Mouse (Mus musculus) heart, embryonic 12.5 days (tissue): ENCODE data around the gene Nudt1. TPM values are rescaled to one million over a fixed set of nuclear protein-coding genes. Genes with fewer than 3 reads are reported as not detected.
"Not testable (repeated sequence)": the region's sequence is repeated elsewhere in the genome, so short reads cannot be mapped to it uniquely, and the experiment has no call there.

ENCODE experiments used
- ATAC-seq: fragments of 200-750 bp; cut with Nextera tagmentation; 2 replicates; pipeline ENCODE4 v1.8.0; 2017; ENCODE audit warnings: moderate TSS enrichment, moderate library complexity; ENCODE audit not compliant: insufficient number of reproducible peaks, low FRiP score
- H3K27ac ChIP-seq: fragments of 300-500 bp; sonication (generic); 2 replicates; pipeline ENCODE4 v1.5.1; 2016; ENCODE audit warnings: mild to moderate bottlenecking, moderate library complexity; ENCODE audit not compliant: poor library complexity, severe bottlenecking
- H3K27me3 ChIP-seq: fragments of 300-500 bp; sonication (generic); replicated peaks from 2 replicates; pipeline ENCODE4 v1.6.1; 2016; ENCODE audit warnings: mild to moderate bottlenecking, moderate library complexity
- H3K36me3 ChIP-seq: fragments of 300-500 bp; sonication (generic); 2 replicates; pipeline ENCODE4 v1.6.1; 2016; ENCODE audit warnings: mild to moderate bottlenecking, moderate library complexity
- H3K4me1 ChIP-seq: fragments of 300-500 bp; sonication (generic); replicated peaks from 2 replicates; pipeline ENCODE4 v1.6.1; 2016; ENCODE audit warnings: mild to moderate bottlenecking
- H3K4me2 ChIP-seq: fragments of 300-500 bp; sonication (generic); 2 replicates; pipeline ENCODE4 v1.6.1; 2016; ENCODE audit warnings: mild to moderate bottlenecking, moderate library complexity
- H3K4me3 ChIP-seq: fragments of 300-500 bp; sonication (generic); 2 replicates; pipeline ENCODE4 v1.5.1; 2016; ENCODE audit warnings: mild to moderate bottlenecking
- H3K9ac ChIP-seq: fragments of 300-500 bp; sonication (generic); 2 replicates; pipeline ENCODE4 v1.6.1; 2016; ENCODE audit warnings: mild to moderate bottlenecking, moderate library complexity
- H3K9me3 ChIP-seq: fragments of 300-500 bp; sonication (generic); replicated peaks from 2 replicates; pipeline ENCODE4 v1.6.1; 2016; ENCODE audit warnings: mild to moderate bottlenecking, moderate library complexity
- WGBS: fragments of 180-500 bp; shearing (Covaris S2); methylation state at CpG from one replicate; pipeline ENCODE4 v1.1.7; 2016; 5-methylcytosine and 5-hydroxymethylcytosine counted together
- polyA plus RNA-seq: library from polyadenylated mRNA; unstranded; fragments of >200 nt; fragmentation: Nextera tagmentation; extraction: Ambion mirVana; gene quantifications from 2 replicates; pipeline ENCODE4 v1.2.1, GENCODE M21; 2016

Gene Nudt1
- polyA plus RNA-seq, 1 experiment from 2014 or later, result 28.0 TPM

DNA sequence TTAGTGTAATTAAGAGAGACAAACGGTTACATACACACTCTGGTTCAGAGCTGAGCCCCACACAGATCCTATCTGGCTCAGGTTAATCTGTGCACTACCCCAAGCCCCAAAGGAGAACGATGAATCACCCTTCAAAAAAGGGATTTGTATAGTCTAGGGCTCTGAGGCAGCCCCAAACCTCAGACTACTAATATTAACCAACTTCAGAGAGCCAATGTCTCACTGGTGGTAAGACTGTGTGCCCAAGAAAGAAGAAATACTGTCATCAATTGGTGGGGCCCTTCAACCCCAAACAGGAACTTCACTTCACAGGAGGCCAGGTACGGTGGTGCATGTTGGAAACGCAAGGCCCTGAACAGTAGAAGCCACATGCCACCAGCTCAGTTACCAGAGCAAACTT lies 23.8 kb downstream of the Nudt1 start:
- Histone ChIP-seq H3K9me3 (no peaks in the 10 kb centered on the region), H3K4me1 (no peaks in the 10 kb centered on the region), H3K36me3 (peaks cover 59% of the 10 kb centered on the region), H3K27ac (no peak overlapping the region), H3K9ac (no peak overlapping the region), H3K27me3 (no peaks in the 10 kb centered on the region), H3K4me3 (no peak overlapping the region), H3K4me2 (no peak overlapping the region)
- no peak for ATAC-seq
- WGBS, result 93% methylated on average over 4 of the region's 4 CpGs

DNA sequence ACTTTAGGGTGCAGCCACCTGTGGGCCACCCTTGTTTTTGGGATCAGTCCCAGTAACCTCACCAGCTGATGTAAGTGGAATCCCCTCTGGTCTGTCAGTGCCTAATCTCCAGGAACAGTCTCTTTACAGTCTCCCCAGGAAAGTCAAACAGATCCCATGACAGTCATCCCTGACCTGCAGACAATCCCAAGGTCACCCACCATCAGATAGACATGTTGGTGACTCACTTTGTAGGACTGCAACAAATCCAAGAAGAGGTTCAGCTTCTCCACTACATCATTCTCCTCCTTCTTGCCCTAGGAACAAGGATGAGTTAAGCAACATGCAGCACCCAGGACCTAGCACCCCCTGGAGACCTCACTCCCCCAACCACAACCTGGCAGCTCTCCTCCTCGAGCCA lies 24.6 kb downstream of the Nudt1 start:
- no peak for ATAC-seq
- no peaks in the 10 kb centered on the region for H3K4me1 ChIP-seq
- H3K9me3 ChIP-seq, result no peaks in the 10 kb centered on the region
- peaks cover 55% of the 10 kb centered on the region for H3K36me3 ChIP-seq
- no peak overlapping the region for H3K4me2 ChIP-seq
- WGBS, result 67% methylated on average over 1 of the region's 1 CpGs
- H3K9ac ChIP-seq, result no peak overlapping the region
- no peak overlapping the region for H3K27ac ChIP-seq
- no peaks in the 10 kb centered on the region for H3K27me3 ChIP-seq
- H3K4me3 ChIP-seq, result no peak overlapping the region

DNA sequence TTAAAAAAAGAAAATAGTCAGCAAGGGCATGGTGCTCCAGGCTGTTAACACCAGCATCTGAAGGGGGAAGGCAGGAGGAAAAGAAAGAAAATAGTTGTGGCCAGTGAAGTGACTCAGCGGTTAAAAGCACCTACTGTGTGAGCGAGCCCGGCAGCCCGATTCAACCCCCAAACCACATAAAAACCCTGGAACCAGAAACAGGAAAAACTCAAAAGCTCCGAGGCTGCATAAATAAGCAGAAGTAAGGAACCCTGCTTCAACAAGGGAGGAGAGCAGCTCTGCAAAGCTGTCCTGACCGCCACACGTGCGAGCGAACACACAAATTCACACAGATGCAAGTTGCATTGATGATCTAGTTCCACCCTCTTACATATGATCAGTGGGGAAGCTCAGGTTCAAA lies 28.4 kb downstream of the Nudt1 start:
- ATAC-seq, result no peak
- Histone ChIP-seq H3K36me3 (peaks cover 67% of the 10 kb centered on the region), H3K4me1 (no peaks in the 10 kb centered on the region), H3K9ac (no peak overlapping the region), H3K27me3 (no peaks in the 10 kb centered on the region), H3K4me2 (no peak overlapping the region), H3K27ac (no peak overlapping the region), H3K9me3 (no peaks in the 10 kb centered on the region), H3K4me3 (no peak overlapping the region)
- 92% methylated on average over 9 of the region's 9 CpGs for WGBS

DNA sequence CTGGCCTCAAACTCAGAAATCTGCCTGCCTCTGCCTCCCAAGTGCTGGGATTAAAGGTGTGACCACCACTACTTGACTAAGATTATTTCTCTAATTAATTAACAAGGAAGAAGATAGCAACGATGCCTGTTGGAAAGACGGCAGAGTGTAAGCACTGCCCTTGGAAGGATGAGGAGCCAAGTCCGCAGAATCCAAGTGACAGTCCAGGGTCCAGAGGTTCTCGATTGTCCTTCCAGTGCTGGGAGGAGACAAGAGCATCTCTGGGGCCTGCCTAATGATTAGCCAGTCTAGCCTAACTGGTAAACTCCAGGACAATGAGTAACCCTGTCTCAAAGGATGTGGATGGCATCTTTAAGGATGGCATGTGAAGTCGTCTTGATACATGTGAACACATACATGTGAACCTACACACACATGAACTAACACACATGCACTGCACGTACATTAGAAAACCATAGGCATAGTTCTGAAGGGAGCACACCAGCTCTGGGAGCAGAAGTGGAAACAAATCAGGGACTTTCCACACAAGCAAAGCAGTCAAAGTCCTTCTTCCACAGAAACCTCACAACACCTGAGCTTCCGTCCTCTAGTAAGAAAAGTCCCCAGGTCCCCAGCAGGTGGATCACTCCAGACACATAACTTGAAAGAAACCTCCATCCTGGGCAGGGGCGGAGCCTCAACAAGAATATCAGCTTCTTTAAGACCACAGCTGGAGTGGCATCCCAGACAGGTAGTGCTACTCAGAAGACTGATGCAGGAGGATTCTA lies 29.5 kb downstream of the Nudt1 start:
- H3K27me3 ChIP-seq, result no peaks in the 10 kb centered on the region
- H3K36me3 ChIP-seq, result peaks cover 68% of the 10 kb centered on the region
- no peaks in the 10 kb centered on the region for H3K9me3 ChIP-seq
- WGBS, result 94% methylated on average over 8 of the region's 8 CpGs
- H3K9ac ChIP-seq, result no peak overlapping the region
- H3K27ac ChIP-seq, result no peak overlapping the region
- no peak overlapping the region for H3K4me2 ChIP-seq
- no peak for ATAC-seq
- H3K4me3 ChIP-seq, result no peak overlapping the region
- no peaks in the 10 kb centered on the region for H3K4me1 ChIP-seq

DNA sequence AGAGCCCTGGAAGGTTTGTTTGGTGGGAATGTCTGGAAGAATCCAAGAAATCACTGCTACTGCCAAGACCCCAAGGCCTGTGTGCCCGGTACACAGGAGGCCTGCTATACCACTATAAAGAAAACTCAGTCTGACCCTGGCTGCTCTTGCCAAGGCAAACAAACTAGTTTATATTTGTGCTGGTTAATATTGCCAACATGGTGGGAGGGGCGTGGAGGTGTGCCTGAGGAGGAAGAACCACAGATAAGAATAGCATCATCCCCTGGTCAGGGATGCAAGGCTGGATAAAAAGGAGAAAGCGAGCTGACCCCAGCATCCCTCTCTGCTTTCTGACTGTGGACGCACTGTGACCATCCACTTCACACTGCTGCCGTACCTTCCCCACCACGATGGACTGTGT lies 30.9 kb downstream of the Nudt1 start:
- H3K9me3 ChIP-seq, result no peaks in the 10 kb centered on the region
- ATAC-seq, result no peak

DNA sequence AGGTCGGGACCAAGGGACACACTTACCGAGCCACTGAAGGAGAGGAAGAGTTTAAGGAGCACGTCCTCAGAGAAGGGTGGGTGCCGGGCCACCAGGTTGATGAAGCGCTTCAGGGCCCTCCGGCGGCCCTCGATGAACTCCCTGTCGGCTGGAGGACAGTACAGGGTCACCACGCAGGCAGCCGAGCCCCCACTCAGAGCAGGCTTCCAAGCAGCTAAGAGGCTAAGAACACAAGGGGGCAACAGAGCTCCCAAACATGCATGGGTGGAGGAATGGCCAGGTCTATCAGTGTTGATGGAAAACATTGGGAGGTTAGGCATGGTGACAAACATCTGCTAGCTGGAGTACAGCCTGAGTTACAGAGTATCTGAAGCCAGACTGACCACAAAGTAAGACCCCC lies 34.5 kb downstream of the Nudt1 start:
- WGBS, result 75% methylated on average over 11 of the region's 11 CpGs
- no peak for ATAC-seq

More for the DNA sequence above, 30.9 kb downstream of the Nudt1 start:
- H3K27me3 ChIP-seq, result no peaks in the 10 kb centered on the region
- no peaks in the 10 kb centered on the region for H3K4me1 ChIP-seq
- 88% methylated on average over 6 of the region's 6 CpGs for WGBS
- no peak overlapping the region for H3K4me3 ChIP-seq
- peaks cover 76% of the 10 kb centered on the region for H3K36me3 ChIP-seq
- H3K4me2 ChIP-seq, result no peak overlapping the region
- H3K27ac ChIP-seq, result no peak overlapping the region
- no peak overlapping the region for H3K9ac ChIP-seq

DNA sequence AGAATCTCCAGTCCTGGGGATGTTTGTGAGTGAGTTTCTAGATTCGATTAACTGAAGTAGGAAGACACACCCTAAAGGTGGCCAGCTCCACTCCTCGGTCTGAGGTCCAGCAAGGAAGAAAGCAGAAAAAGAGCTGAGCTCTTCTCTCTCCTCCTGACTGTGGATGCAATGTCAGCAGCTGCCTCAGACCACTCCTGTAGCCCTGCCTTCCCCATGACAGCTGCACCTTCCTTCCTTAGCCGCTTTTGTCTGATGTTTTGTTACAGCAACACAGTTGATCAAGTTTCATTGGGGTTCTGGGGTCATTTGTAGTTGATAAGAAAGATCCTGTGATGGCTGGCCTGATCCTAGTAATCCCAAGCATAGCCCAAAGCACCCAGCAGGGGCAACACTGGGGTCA lies 36.0 kb downstream of the Nudt1 start:
- H3K4me2 ChIP-seq, result no peak overlapping the region
- H3K36me3 ChIP-seq, result peaks cover 79% of the 10 kb centered on the region
- no peaks in the 10 kb centered on the region for H3K9me3 ChIP-seq
- no peaks in the 10 kb centered on the region for H3K4me1 ChIP-seq
- no peak overlapping the region for H3K9ac ChIP-seq
- no peak overlapping the region for H3K27ac ChIP-seq
- H3K4me3 ChIP-seq, result no peak overlapping the region
- no peak for ATAC-seq
- H3K27me3 ChIP-seq, result no peaks in the 10 kb centered on the region
- WGBS, result 79% methylated on average over 3 of the region's 3 CpGs

More for the DNA sequence above, 34.5 kb downstream of the Nudt1 start:
- no peak overlapping the region for H3K27ac ChIP-seq
- H3K4me3 ChIP-seq, result no peak overlapping the region
- no peaks in the 10 kb centered on the region for H3K9me3 ChIP-seq
- H3K4me2 ChIP-seq, result no peak overlapping the region
- H3K9ac ChIP-seq, result no peak overlapping the region
- peaks cover 89% of the 10 kb centered on the region for H3K36me3 ChIP-seq
- no peaks in the 10 kb centered on the region for H3K27me3 ChIP-seq
- no peaks in the 10 kb centered on the region for H3K4me1 ChIP-seq

DNA sequence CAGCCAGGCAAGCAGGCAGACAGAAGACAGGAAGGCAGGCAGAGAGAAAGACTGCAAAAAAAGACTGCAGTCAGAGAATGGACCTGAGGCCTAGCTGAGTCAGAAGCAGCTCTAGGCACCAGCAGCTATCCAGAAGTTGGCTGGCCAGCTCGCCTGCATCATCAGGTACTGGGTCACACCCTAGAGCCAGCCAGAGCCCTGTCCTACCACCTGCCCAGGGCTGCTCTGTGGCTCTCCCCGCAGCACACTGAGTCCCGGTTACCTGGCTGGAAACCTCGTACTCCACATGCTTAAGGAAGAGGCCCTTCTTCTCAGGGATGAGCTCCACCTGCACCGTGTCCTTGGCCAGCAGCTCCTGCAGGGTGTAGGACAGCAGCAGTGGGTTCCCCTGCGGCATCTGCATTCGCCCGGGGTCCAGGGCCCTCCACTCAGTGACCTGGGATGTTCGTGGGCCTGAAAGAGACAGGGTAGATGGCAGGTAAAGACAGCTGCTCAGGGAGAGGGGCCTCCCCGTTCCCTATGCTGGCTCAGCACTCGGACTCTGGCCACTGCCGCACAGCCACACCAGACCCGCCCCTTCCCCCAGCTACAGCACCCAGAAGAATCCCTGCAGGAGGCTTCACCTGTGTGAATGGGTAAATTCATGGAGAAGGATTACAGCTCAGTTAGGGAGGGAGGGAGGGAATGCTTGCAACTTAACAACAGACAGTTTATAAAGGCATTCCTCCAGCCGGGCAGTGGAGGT lies 38.6 kb downstream of the Nudt1 start:
- Histone ChIP-seq H3K27me3 (no peaks in the 10 kb centered on the region), H3K4me2 (no peak overlapping the region), H3K9ac (no peak overlapping the region), H3K36me3 (peaks cover 59% of the 10 kb centered on the region), H3K4me1 (no peaks in the 10 kb centered on the region), H3K27ac (no peak overlapping the region), H3K4me3 (no peak overlapping the region), H3K9me3 (no peaks in the 10 kb centered on the region)
- 0 out of 2 replicates have a peak, but pooled peaks have one; percentile 9 for ATAC-seq
- WGBS, result 84% methylated on average over 14 of the region's 14 CpGs

DNA sequence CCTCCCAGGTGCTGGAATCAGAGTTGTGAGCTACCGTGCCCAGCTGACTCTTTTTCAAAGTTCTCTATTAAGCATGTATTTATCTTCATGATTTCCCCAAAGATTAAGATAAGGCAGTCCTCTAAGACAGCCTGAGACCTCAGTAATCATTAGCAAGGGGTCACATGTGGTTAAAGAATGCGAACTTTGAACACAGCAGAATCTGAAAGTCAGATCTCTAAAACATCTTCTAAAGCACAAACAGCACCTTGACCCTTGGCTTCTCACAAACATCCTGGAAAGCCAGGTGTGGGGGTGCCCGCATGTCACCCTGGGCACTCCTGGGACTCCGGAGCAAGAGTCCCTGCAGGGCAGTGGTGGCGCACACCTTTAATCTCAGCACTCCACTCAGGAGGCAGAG lies 43.0 kb downstream of the Nudt1 start:
- peaks cover 20% of the 10 kb centered on the region; the same call in 1 of the 2 replicates for H3K36me3 ChIP-seq
- H3K27ac ChIP-seq, result no peak overlapping the region
- H3K9ac ChIP-seq, result no peak overlapping the region
- no peak overlapping the region for H3K4me2 ChIP-seq
- whole genome bisulfite sequencing, result 88% methylated on average over 5 of the region's 5 CpGs
- H3K27me3 ChIP-seq, result no peaks in the 10 kb centered on the region
- peaks cover 1% of the 10 kb centered on the region; the same call in 1 of the 2 replicates for H3K4me1 ChIP-seq
- H3K9me3 ChIP-seq, result no peaks in the 10 kb centered on the region
- no peak overlapping the region for H3K4me3 ChIP-seq
- no peak for ATAC-seq

DNA sequence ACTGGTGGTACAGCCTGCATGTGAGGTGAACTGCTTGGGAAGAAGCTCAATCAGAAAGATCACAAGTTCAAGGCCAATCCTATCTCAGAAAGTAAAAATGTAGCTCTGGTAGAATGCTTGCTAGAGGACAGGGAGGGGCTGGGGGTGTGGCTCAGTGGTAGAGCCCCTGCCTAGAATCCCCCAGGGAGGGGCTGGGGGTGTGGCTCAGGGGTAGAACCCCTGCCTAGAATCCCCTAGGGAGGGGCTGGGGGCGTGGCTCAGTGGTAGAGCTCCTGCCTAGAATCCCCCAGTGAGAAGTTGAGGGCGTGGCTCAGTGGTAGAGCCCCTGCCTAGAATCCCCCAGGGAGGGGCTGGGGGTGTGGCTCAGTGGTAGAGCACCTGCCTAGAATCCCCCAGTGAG lies 46.7 kb downstream of the Nudt1 start:
- not testable (repeated sequence) for H3K9me3 ChIP-seq, H3K27me3 ChIP-seq, H3K27ac ChIP-seq, ATAC-seq, H3K4me2 ChIP-seq, H3K36me3 ChIP-seq, H3K9ac ChIP-seq, H3K4me3 ChIP-seq
- H3K4me1 ChIP-seq, result peaks cover 20% of the 10 kb centered on the region
- WGBS, result 82% methylated on average over 2 of the region's 2 CpGs

DNA sequence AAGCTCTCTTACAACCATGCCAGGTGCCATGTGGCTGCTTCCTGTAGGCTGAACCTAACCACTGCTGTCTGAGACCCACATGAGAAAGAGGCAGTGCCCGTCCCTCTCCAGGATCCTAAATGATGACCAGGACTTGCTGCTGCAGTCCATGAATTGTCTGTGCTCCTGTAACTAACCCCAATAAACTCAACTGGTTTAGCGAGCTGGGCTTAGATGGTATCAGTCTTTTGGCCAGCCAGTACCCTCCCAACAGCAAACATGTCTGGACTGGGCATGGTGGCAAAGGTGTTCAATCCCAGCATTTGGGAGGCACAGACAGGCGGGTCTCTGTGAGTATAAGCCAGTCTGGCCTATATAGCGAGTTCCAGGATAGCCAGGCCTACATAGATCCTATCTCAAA lies 47.5 kb downstream of the Nudt1 start:
- WGBS, result 86% methylated on average over 4 of the region's 4 CpGs
- ATAC-seq, result no peak
- H3K4me2 ChIP-seq, result no peak overlapping the region

More for the DNA sequence above, 47.5 kb downstream of the Nudt1 start:
- no peaks in the 10 kb centered on the region for H3K9me3 ChIP-seq
- H3K27ac ChIP-seq, result no peak overlapping the region
- H3K4me1 ChIP-seq, result peaks cover 25% of the 10 kb centered on the region
- H3K27me3 ChIP-seq, result no peaks in the 10 kb centered on the region
- H3K4me3 ChIP-seq, result no peak overlapping the region
- no peak overlapping the region for H3K9ac ChIP-seq
- H3K36me3 ChIP-seq, result no peaks in the 10 kb centered on the region; the same call in 1 of the 2 replicates
